ENCODE assay signal across 9 mouse cellular contexts in genomic region chr5:24597901-24598569, GRCm38 (mm10). TPM values are rescaled to one million over a fixed set of nuclear protein-coding genes. Genes with fewer than 3 reads are reported as not detected.
DNase-seq lines count a peak whose midpoint lies in the region; ATAC-seq and TF ChIP-seq lines count a peak whose summit lies in the region.
"Had no signal": no experiment of that assay in that cellular context is flagged by ENCODE, and none has a peak within 500 bp of the region (broad histone marks: within the 10 kb centered on the region; RNA-seq: fewer than 3 reads in every experiment).

No protein-coding gene starts in this region.

- no peak for TF ChIP-seq CTCF in G1E (IDR thresholded peaks at IDR 0.05; ENCODE audit: low read depth, low read length)

- peaks cover 33% of the 10 kb centered on the region for H3K4me1 ChIP-seq in heart, embryonic 11.5 days (ENCODE audit: control insufficient read depth, insufficient read depth, low read length)
- H3K4me1 ChIP-seq in G1E (ENCODE audit: insufficient read depth, low read depth, low read length), result peaks cover 19% of the 10 kb centered on the region
- H3K4me1 ChIP-seq in forebrain, embryonic 16.5 days (replicated peaks; ENCODE audit: control insufficient read depth, insufficient read depth, low read length), result peaks cover 71% of the 10 kb centered on the region
- peaks cover 30% of the 10 kb centered on the region for H3K4me1 ChIP-seq in liver, embryonic 15.5 days (replicated peaks)

- H3K9me3 ChIP-seq in heart, embryonic 11.5 days (replicated peaks; ENCODE audit: control insufficient read depth, low read length), result no peaks in the 10 kb centered on the region
- H3K9me3 ChIP-seq in G1E (replicated peaks), result no peaks in the 10 kb centered on the region
- H3K9me3 ChIP-seq in forebrain, embryonic 16.5 days (ENCODE audit: control insufficient read depth, low read length), result no peaks in the 10 kb centered on the region
- no peaks in the 10 kb centered on the region for H3K9me3 ChIP-seq in liver, embryonic 15.5 days (replicated peaks)

- no peak for DNase-seq in heart, adult 8-10 months (ENCODE audit: low spot score)
- DNase-seq in G1E (ENCODE audit: low spot score), result no peak
- no peak for DNase-seq in layer of hippocampus, postnatal 25 days (ENCODE audit: extremely low spot score in 1 of 2, low spot score in 1 of 2)

- H3K36me3 ChIP-seq in heart, embryonic 11.5 days (ENCODE audit: control insufficient read depth, insufficient read depth, low read length), result peaks cover 21% of the 10 kb centered on the region
- H3K36me3 ChIP-seq in G1E (replicated peaks), result peaks cover 27% of the 10 kb centered on the region
- peaks cover 13% of the 10 kb centered on the region for H3K36me3 ChIP-seq in forebrain, embryonic 16.5 days (ENCODE audit: control insufficient read depth, insufficient read depth)
- no peaks in the 10 kb centered on the region for H3K36me3 ChIP-seq in liver, embryonic 15.5 days (replicated peaks)

- ATAC-seq in heart, embryonic 11.5 days (replicated peaks; ENCODE audit: insufficient number of reproducible peaks, low FRiP score, low TSS enrichment), result no peak
- no peak for ATAC-seq in G1E (ENCODE audit: extremely low read depth, insufficient number of reproducible peaks, low FRiP score, poor library complexity, severe bottlenecking)
- no peak for ATAC-seq in forebrain, embryonic 16.5 days
- no peak for ATAC-seq in liver, embryonic 15.5 days (ENCODE audit: insufficient read depth)
- no peak for ATAC-seq in CD4-positive, CD25-positive, alpha-beta regulatory T cell, adult 4 months
- ATAC-seq in megakaryocyte-erythroid progenitor cell, adult 5-6 weeks (replicated peaks; ENCODE audit: low FRiP score, low TSS enrichment, poor library complexity, severe bottlenecking), result no peak
- ATAC-seq: Patski had no signal

- peak overlapping the region; percentile 43 for H3K4me3 ChIP-seq in heart, embryonic 11.5 days (ENCODE audit: low read depth, low read length)
- H3K4me3 ChIP-seq in G1E (ENCODE audit: low read depth, low read length), result peak overlapping the region; percentile 22; the same call in 1 of the 2 replicates
- H3K4me3 ChIP-seq in forebrain, embryonic 16.5 days (replicated peaks; ENCODE audit: low read length), result peak overlapping the region; percentile 67
- H3K4me3 ChIP-seq in liver, embryonic 15.5 days (replicated peaks), result peak overlapping the region; percentile 41

- peak overlapping the region; percentile 61 for H3K9ac ChIP-seq in heart, embryonic 11.5 days (ENCODE audit: low read depth, low read length)
- peak overlapping the region; percentile 93 for H3K9ac ChIP-seq in forebrain, embryonic 16.5 days (replicated peaks; ENCODE audit: low read depth, low read length)
- no peak overlapping the region for H3K9ac ChIP-seq in liver, embryonic 15.5 days

- peak overlapping the region; percentile 1; the same call in 1 of the 2 replicates for H3K27ac ChIP-seq in heart, embryonic 11.5 days (ENCODE audit: low read depth, low read length)
- H3K27ac ChIP-seq in forebrain, embryonic 16.5 days (ENCODE audit: low read length), result peak overlapping the region; percentile 95
- no peak overlapping the region for H3K27ac ChIP-seq in liver, embryonic 15.5 days (replicated peaks)

- H3K27me3 ChIP-seq in heart, embryonic 11.5 days (ENCODE audit: control insufficient read depth, insufficient read depth, low read length), result no peaks in the 10 kb centered on the region; the same call in 1 of the 2 replicates
- peaks cover 52% of the 10 kb centered on the region for H3K27me3 ChIP-seq in G1E (ENCODE audit: insufficient read depth, low read length)
- H3K27me3 ChIP-seq in forebrain, embryonic 16.5 days (replicated peaks; ENCODE audit: control insufficient read depth, insufficient read depth, low read length), result no peaks in the 10 kb centered on the region
- peaks cover 80% of the 10 kb centered on the region for H3K27me3 ChIP-seq in liver, embryonic 15.5 days
- H3K27me3 ChIP-seq: Patski had no signal

- 30% methylated on average over 15 of the region's 15 CpGs for WGBS in heart, embryonic 11.5 days (ENCODE audit: insufficient replicate concordance)
- 9% methylated on average over 15 of the region's 15 CpGs for WGBS in forebrain, embryonic 16.5 days
- WGBS in liver, embryonic 15.5 days (ENCODE audit: insufficient replicate concordance), result 21% methylated on average over 15 of the region's 15 CpGs

- H3K4me2 ChIP-seq in heart, embryonic 11.5 days, result peak overlapping the region; percentile 69
- peak overlapping the region; percentile 85 for H3K4me2 ChIP-seq in forebrain, embryonic 16.5 days (ENCODE audit: low read length)
- H3K4me2 ChIP-seq in liver, embryonic 15.5 days, result peak overlapping the region; percentile 66

RNA-seq across cellular contexts. Expression of gene Chpf2, which starts 11.5 kb away (rescaled TPM):
- 8.1 and 9.8 TPM in 2 replicates for polyA plus RNA-seq in heart, embryonic 11.5 days (2014; fragmentation: Nextera tagmentation; extraction: Ambion mirVana)
- 1 to 10 TPM; 7.4 to 9.5 (median 7.7) TPM for total RNA-seq in heart, adult 8-10 months (2022)
- 5.9 and 15.8 TPM in 2 replicates for total RNA-seq in G1E (2014; fragmentation: Nextera tagmentation)
- total RNA-seq in G1E (2017), result 7.3 and 14.9 TPM in 2 replicates
- polyA plus RNA-seq in G1E (2012), result 19.9 and 28.5 TPM in 2 replicates
- 20.5 and 20.8 TPM in 2 replicates for polyA plus RNA-seq in forebrain, embryonic 16.5 days (2015; fragmentation: Nextera tagmentation; extraction: Ambion mirVana)
- 10.5 and 13.4 TPM in 2 replicates for polyA plus RNA-seq in liver, embryonic 15.5 days (2015; fragmentation: Nextera tagmentation; extraction: Ambion mirVana)
- 10 to 100 TPM in 1 of 2 experiments, 1 to 10 TPM in 1; 9.3 to 15.6 TPM for polyA plus RNA-seq in CD4-positive, CD25-positive, alpha-beta regulatory T cell, adult 4 months (2017; shearing (Covaris generic))
- total RNA-seq in megakaryocyte-erythroid progenitor cell, adult 5-6 weeks (2014; fragmentation: Nextera tagmentation), result 12.0 and 14.7 TPM in 2 replicates
- 14.5 and 22.5 TPM in 2 replicates for total RNA-seq in megakaryocyte-erythroid progenitor cell, adult 5-6 weeks (2017)
- total RNA-seq in layer of hippocampus, postnatal 25 days (2021), result 10 to 100 TPM; 55.5 to 79.0 TPM

RNA-seq across cellular contexts. Expression of gene Abcf2, which starts 20.8 kb away (rescaled TPM):
- polyA plus RNA-seq in heart, embryonic 11.5 days (2014; fragmentation: Nextera tagmentation; extraction: Ambion mirVana), result 75.6 and 78.6 TPM in 2 replicates
- total RNA-seq in heart, adult 8-10 months (2022), result 10 to 100 TPM; 53.6 to 60.6 (median 56.2) TPM
- total RNA-seq in G1E (2014; fragmentation: Nextera tagmentation) (54.2 and 58.8 TPM in 2 replicates), G1E (2017) (89.5 and 94.6 TPM in 2 replicates)
- polyA plus RNA-seq in G1E (2012), result 68.5 and 81.4 TPM in 2 replicates
- 107 and 109 TPM in 2 replicates for polyA plus RNA-seq in forebrain, embryonic 16.5 days (2015; fragmentation: Nextera tagmentation; extraction: Ambion mirVana)
- polyA plus RNA-seq in liver, embryonic 15.5 days (2015; fragmentation: Nextera tagmentation; extraction: Ambion mirVana), result 43.2 and 44.4 TPM in 2 replicates
- 10 to 100 TPM; 62.1 to 87.7 TPM for polyA plus RNA-seq in CD4-positive, CD25-positive, alpha-beta regulatory T cell, adult 4 months (2017; shearing (Covaris generic))
- total RNA-seq in megakaryocyte-erythroid progenitor cell, adult 5-6 weeks (2014; fragmentation: Nextera tagmentation), result 70.2 and 80.7 TPM in 2 replicates
- total RNA-seq in megakaryocyte-erythroid progenitor cell, adult 5-6 weeks (2017), result 122 and 164 TPM in 2 replicates
- 10 to 100 TPM; 72.6 to 80.0 TPM for total RNA-seq in layer of hippocampus, postnatal 25 days (2021)

RNA-seq across cellular contexts. Expression of gene Smarcd3, which starts 26.2 kb away (rescaled TPM):
- polyA plus RNA-seq in heart, embryonic 11.5 days (2014; fragmentation: Nextera tagmentation; extraction: Ambion mirVana), result 73.2 and 76.1 TPM in 2 replicates
- total RNA-seq in heart, adult 8-10 months (2022), result 10 to 100 TPM; 56.8 to 62.6 (median 60.6) TPM
- total RNA-seq in G1E (2014; fragmentation: Nextera tagmentation) (not detected in 2 replicates), G1E (2017) (0.06 and 0.22 TPM in 2 replicates)
- 0.12 TPM in 1 of 2 replicates, not detected in the other for polyA plus RNA-seq in G1E (2012)
- 156 and 181 TPM in 2 replicates for polyA plus RNA-seq in forebrain, embryonic 16.5 days (2015; fragmentation: Nextera tagmentation; extraction: Ambion mirVana)
- polyA plus RNA-seq in liver, embryonic 15.5 days (2015; fragmentation: Nextera tagmentation; extraction: Ambion mirVana), result 1.3 and 1.5 TPM in 2 replicates
- under 1 TPM; 0.48 to 0.61 TPM for polyA plus RNA-seq in CD4-positive, CD25-positive, alpha-beta regulatory T cell, adult 4 months (2017; shearing (Covaris generic))
- not detected in 2 replicates for total RNA-seq in megakaryocyte-erythroid progenitor cell, adult 5-6 weeks (2014; fragmentation: Nextera tagmentation)
- total RNA-seq in megakaryocyte-erythroid progenitor cell, adult 5-6 weeks (2017), result not detected in 2 replicates
- total RNA-seq in layer of hippocampus, postnatal 25 days (2021), result 10 to 100 TPM; 91.4 to 93.2 TPM

RNA-seq across cellular contexts. Expression of gene 4931409K22Rik, which starts 41.4 kb away (rescaled TPM):
- polyA plus RNA-seq in heart, embryonic 11.5 days (2014; fragmentation: Nextera tagmentation; extraction: Ambion mirVana), result not detected in 2 replicates
- total RNA-seq in heart, adult 8-10 months (2022), result not detected
- total RNA-seq in G1E (2014; fragmentation: Nextera tagmentation), result not detected in 2 replicates
- 0.06 TPM in 1 of 2 replicates, not detected in the other for total RNA-seq in G1E (2017)
- polyA plus RNA-seq in G1E (2012), result not detected in 2 replicates
- 0.26 and 0.35 TPM in 2 replicates for polyA plus RNA-seq in forebrain, embryonic 16.5 days (2015; fragmentation: Nextera tagmentation; extraction: Ambion mirVana)
- polyA plus RNA-seq in liver, embryonic 15.5 days (2015; fragmentation: Nextera tagmentation; extraction: Ambion mirVana), result not detected in 2 replicates
- not detected for polyA plus RNA-seq in CD4-positive, CD25-positive, alpha-beta regulatory T cell, adult 4 months (2017; shearing (Covaris generic))
- not detected in 2 replicates for total RNA-seq in megakaryocyte-erythroid progenitor cell, adult 5-6 weeks (2014; fragmentation: Nextera tagmentation)
- total RNA-seq in megakaryocyte-erythroid progenitor cell, adult 5-6 weeks (2017), result not detected in 2 replicates
- total RNA-seq in layer of hippocampus, postnatal 25 days (2021), result not detected
- polyA plus RNA-seq: Patski had no signal

RNA-seq across cellular contexts. Expression of gene Asb10, which starts 57.3 kb away (rescaled TPM):
- polyA plus RNA-seq in heart, embryonic 11.5 days (2014; fragmentation: Nextera tagmentation; extraction: Ambion mirVana), result 3.2 and 3.4 TPM in 2 replicates
- total RNA-seq in heart, adult 8-10 months (2022), result 100 to 1,000 TPM in 2 of 4 experiments, 10 to 100 TPM in 2; 97.3 to 112 (median 103) TPM
- total RNA-seq in G1E (2014; fragmentation: Nextera tagmentation) (not detected in 2 replicates), G1E (2017) (not detected in 2 replicates)
- 0.04 TPM in 1 of 2 replicates, not detected in the other for polyA plus RNA-seq in G1E (2012)
- polyA plus RNA-seq in forebrain, embryonic 16.5 days (2015; fragmentation: Nextera tagmentation; extraction: Ambion mirVana), result 0.09 and 0.11 TPM in 2 replicates
- polyA plus RNA-seq in liver, embryonic 15.5 days (2015; fragmentation: Nextera tagmentation; extraction: Ambion mirVana), result 0.07 and 0.12 TPM in 2 replicates
- not detected for polyA plus RNA-seq in CD4-positive, CD25-positive, alpha-beta regulatory T cell, adult 4 months (2017; shearing (Covaris generic))
- total RNA-seq in megakaryocyte-erythroid progenitor cell, adult 5-6 weeks (2014; fragmentation: Nextera tagmentation), result not detected in 2 replicates
- total RNA-seq in megakaryocyte-erythroid progenitor cell, adult 5-6 weeks (2017), result not detected in 2 replicates
- total RNA-seq in layer of hippocampus, postnatal 25 days (2021), result under 1 TPM; 0.27 to 0.52 TPM
- polyA plus RNA-seq: Patski had no signal

Comparison
In these comparisons a context has a peak if more than half of its experiments do, and no peak if none do; other contexts are left out.
1. RNA of gene Smarcd3, which starts 26.2 kb away (polyA plus RNA-seq): 156 to 181 TPM in forebrain, embryonic 16.5 days and 73.2 to 76.1 TPM in heart, embryonic 11.5 days; 1.3 to 1.5 TPM in liver, embryonic 15.5 days, 0.48 to 0.61 TPM in CD4-positive, CD25-positive, alpha-beta regulatory T cell, adult 4 months and 0.12 TPM in G1E; every median in the first group is over 10 times any median in the second.
2. Peak in every context shown above with its lines, with median percentiles within 50 percentile points of each other: H3K4me2 ChIP-seq and H3K4me3 ChIP-seq.